ENCODE assay signal across 8 mouse cellular contexts in the genomic region with DNA sequence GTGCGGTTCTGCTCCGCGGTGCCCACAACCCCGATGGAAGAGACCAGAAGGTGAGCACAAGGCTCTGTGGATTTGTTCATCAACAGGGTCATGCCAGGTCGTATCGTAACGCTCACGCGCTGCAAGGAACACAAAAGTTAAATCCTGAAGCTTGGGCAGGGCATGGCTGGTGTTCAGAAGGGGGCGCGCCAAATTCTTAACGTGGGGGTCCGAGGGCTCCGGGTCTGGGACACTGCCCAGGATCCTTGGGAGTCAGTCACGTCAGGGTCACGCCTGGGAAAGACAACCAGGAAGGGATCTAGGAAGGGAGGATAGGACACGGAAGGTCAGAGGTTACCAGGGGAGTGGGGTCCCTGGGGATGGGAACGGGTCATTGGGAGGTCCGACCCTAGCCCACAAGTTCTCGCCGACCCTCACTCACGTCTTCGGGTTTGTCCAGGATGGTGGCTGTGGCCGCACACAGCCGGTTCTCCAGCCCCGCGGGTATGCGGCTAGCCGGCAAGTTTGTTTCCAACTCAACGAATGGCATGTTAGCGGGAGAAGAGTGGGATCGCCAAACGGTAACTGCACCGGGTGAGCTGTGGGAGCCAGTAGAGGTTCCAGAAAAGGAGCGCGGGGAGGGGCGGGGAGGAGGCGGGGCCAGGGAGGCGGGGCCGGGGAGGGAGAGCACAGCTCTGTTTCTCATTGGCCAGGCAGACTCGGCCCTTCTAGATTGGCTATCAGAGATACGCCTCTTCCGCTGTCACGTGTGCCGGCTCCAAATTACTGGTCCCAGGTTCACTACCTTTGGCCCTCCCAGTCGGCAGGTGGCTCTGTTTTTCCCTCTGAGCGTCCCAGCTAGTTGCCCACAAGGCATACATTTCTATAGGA. TPM values are rescaled to one million over a fixed set of nuclear protein-coding genes. Genes with fewer than 3 reads are reported as not detected.
DNase-seq lines count a peak whose midpoint lies in the region; ATAC-seq and TF ChIP-seq lines count a peak whose summit lies in the region.

A gene (minus strand): TSS at position 620 of the 870 bp plus-strand sequence.

- peak within 1 kb of the TSS; percentile 58 for H3K4me3 ChIP-seq in lung, postnatal 0 days (ENCODE audit: low read depth, low read length)

- peaks cover 5% of the 10 kb centered on the region; the same call in 1 of the 2 replicates for H3K4me1 ChIP-seq in lung, postnatal 0 days (ENCODE audit: insufficient read depth, low read depth, low read length)

- peak; percentile 90 for DNase-seq in MEL-GATA-1-ER (ENCODE audit: extremely low read depth, low read depth)
- peak; percentile 82 for DNase-seq in cerebellum, adult 8-10 months
- peak; percentile 90 for DNase-seq in forelimb bud, embryonic 11.5 days (ENCODE audit: low read depth, low spot score)
- DNase-seq in layer of hippocampus, adult 9-11 months = peak; percentile 92
- peak; percentile 98 for DNase-seq in lung, postnatal 0 days (ENCODE audit: low spot score)
- peak; percentile 80 for DNase-seq in ovary, postnatal 36 days (ENCODE audit: low spot score)
- DNase-seq in thymus, postnatal 25 days = peak; percentile 85

- no peaks in the 10 kb centered on the region for H3K9me3 ChIP-seq in lung, postnatal 0 days (ENCODE audit: low read length)

- H3K27me3 ChIP-seq in lung, postnatal 0 days (replicated peaks; ENCODE audit: insufficient read depth, low read length) = no peaks in the 10 kb centered on the region

- TF ChIP-seq EP300 in lung, postnatal 0 days (IDR thresholded peaks at IDR 0.05) = 0 out of 2 replicates have a peak, but pooled peaks have one; percentile 3

- under 1% methylated on average over 46 of the region's 47 CpGs for WGBS in lung, postnatal 0 days

- TF ChIP-seq CTCF in lung, postnatal 0 days (IDR thresholded peaks at IDR 0.05) = peak; percentile 39; the same call in 1 of the 2 replicates

- H3K27ac ChIP-seq in lung, postnatal 0 days (ENCODE audit: low read length) = peak within 1 kb of the TSS; percentile 44

- peak within 1 kb of the TSS; percentile 41 for H3K9ac ChIP-seq in lung, postnatal 0 days (replicated peaks; ENCODE audit: low read depth)

- H3K4me2 ChIP-seq in lung, postnatal 0 days (replicated peaks; ENCODE audit: low read depth, low read length) = peak within 1 kb of the TSS; percentile 96

- peak; percentile 96 to 98 for ATAC-seq in hematopoietic stem cell, adult 5-6 weeks (replicated peaks in 1 of 2; ENCODE audit: insufficient read depth in 1 of 2, low FRiP score in 2 of 2, low TSS enrichment in 1 of 2, low read depth in 1 of 2, poor library complexity in 2 of 2, severe bottlenecking in 2 of 2)
- ATAC-seq in lung, postnatal 0 days = peak; percentile 98

- no peaks in the 10 kb centered on the region for H3K36me3 ChIP-seq in lung, postnatal 0 days (ENCODE audit: insufficient read depth, low read length)

RNA-seq across cellular contexts. Expression of the gene that starts here (rescaled TPM):
- total RNA-seq in hematopoietic stem cell, adult 5-6 weeks (2017) = 44.2 and 44.6 TPM in 2 replicates
- polyA plus RNA-seq in lung, postnatal 0 days (2015; fragmentation: Nextera tagmentation; extraction: Ambion mirVana) = 70.6 and 81.5 TPM in 2 replicates

Comparison
In these comparisons a context has a peak if more than half of its experiments do, and no peak if none do; other contexts are left out.
1. Peak in every context shown above with its lines: DNase-seq, ATAC-seq, H3K4me3 ChIP-seq and H3K27ac ChIP-seq.